Mouse (Mus musculus) heart, embryonic 15.5 days (tissue): ENCODE measurements around the gene Ddi2. TPM values are rescaled to one million over a fixed set of nuclear protein-coding genes. Genes with fewer than 3 reads are reported as not detected.

Source experiments
- ATAC-seq: fragments of 200-750 bp; cut with Nextera tagmentation; replicated peaks from 2 replicates; pipeline ENCODE4 v1.8.0; 2017; ENCODE audit warnings: low read depth, moderate TSS enrichment; ENCODE audit not compliant: insufficient number of reproducible peaks, insufficient read depth, low FRiP score
- H3K27ac ChIP-seq: fragments of 300-500 bp; sonication (generic); 2 replicates; pipeline ENCODE4 v1.5.1; 2015; ENCODE audit warnings: mild to moderate bottlenecking, inconsistent platforms
- H3K27me3 ChIP-seq: fragments of 300-500 bp; sonication (generic); 2 replicates; pipeline ENCODE4 v1.6.1; 2015; ENCODE audit warnings: inconsistent platforms
- H3K36me3 ChIP-seq: fragments of 300-500 bp; sonication (generic); 2 replicates; pipeline ENCODE4 v1.6.1; 2015; ENCODE audit warnings: mild to moderate bottlenecking, inconsistent platforms
- H3K4me1 ChIP-seq: fragments of 300-500 bp; sonication (generic); replicated peaks from 2 replicates; pipeline ENCODE4 v1.6.1; 2015; ENCODE audit warnings: inconsistent platforms
- H3K4me2 ChIP-seq: fragments of 300-500 bp; sonication (generic); 2 replicates; pipeline ENCODE4 v1.6.1; 2015; ENCODE audit warnings: inconsistent platforms, mild to moderate bottlenecking, moderate library complexity
- H3K4me3 ChIP-seq: fragments of 300-500 bp; sonication (generic); 2 replicates; pipeline ENCODE4 v1.5.1; 2015; ENCODE audit warnings: mild to moderate bottlenecking, inconsistent platforms
- H3K9ac ChIP-seq: fragments of 300-500 bp; sonication (generic); 2 replicates; pipeline ENCODE4 v1.6.1; 2015; ENCODE audit warnings: mild to moderate bottlenecking, inconsistent platforms
- H3K9me3 ChIP-seq: fragments of 300-500 bp; sonication (generic); replicated peaks from 2 replicates; pipeline ENCODE4 v1.6.1; 2016; ENCODE audit warnings: inconsistent platforms
- WGBS: fragments of 180-500 bp; shearing (Covaris S2); methylation state at CpG from one replicate; pipeline ENCODE4 v1.1.7; 2015; ENCODE audit warnings: mixed read lengths; 5-methylcytosine and 5-hydroxymethylcytosine counted together
- polyA plus RNA-seq: library from polyadenylated mRNA; unstranded; fragments of >200 nt; fragmentation: Nextera tagmentation; extraction: Ambion mirVana; gene quantifications from 2 replicates; pipeline ENCODE4 v1.2.1, GENCODE M21; 2015

Ddi2 gene
- polyA plus RNA-seq, 1 experiment from 2014 or later: 13.6 TPM

GRCm38 (mm10) chr4:141738015-141738414 lies 14.8 kb upstream of the Ddi2 start:
- WGBS: 65% methylated on average over 8 of the region's 8 CpGs
- no peak overlapping the region for H3K4me2 ChIP-seq
- H3K27me3 ChIP-seq: no peaks in the 10 kb centered on the region
- no peak overlapping the region for H3K9ac ChIP-seq
- no peak for ATAC-seq
- no peaks in the 10 kb centered on the region for H3K36me3 ChIP-seq
- H3K4me1 ChIP-seq: peaks cover 19% of the 10 kb centered on the region
- H3K9me3 ChIP-seq: no peaks in the 10 kb centered on the region
- no peak overlapping the region for H3K4me3 ChIP-seq
- H3K27ac ChIP-seq: no peak overlapping the region

- Histone ChIP-seq H3K4me2 (no peak overlapping the region), H3K4me1 (peaks cover 12% of the 10 kb centered on the region), H3K36me3 (no peaks in the 10 kb centered on the region), H3K4me3 (no peak overlapping the region), H3K9me3 (no peaks in the 10 kb centered on the region), H3K9ac (no peak overlapping the region), H3K27me3 (no peaks in the 10 kb centered on the region), H3K27ac (no peak overlapping the region)
- WGBS: 65% methylated on average over 4 of the region's 4 CpGs
- ATAC-seq: no peak
These were observed 13.6 kb upstream of the Ddi2 start for GRCm38 (mm10) chr4:141736856-141737255.

- 28% methylated on average over 9 of the region's 9 CpGs for whole genome bisulfite sequencing
These were observed 12.0 kb upstream of the Ddi2 start for GRCm38 (mm10) chr4:141735206-141735560.

GRCm38 (mm10) chr4:141734446-141735205 lies 11.4 kb upstream of the Ddi2 start:
- no peaks in the 10 kb centered on the region for H3K36me3 ChIP-seq
- peak overlapping the region; percentile 48 for H3K4me3 ChIP-seq
- H3K27ac ChIP-seq: peak overlapping the region; percentile 68
- peak overlapping the region; percentile 29; the same call in 1 of the 2 replicates for H3K9ac ChIP-seq
- peaks cover 7% of the 10 kb centered on the region for H3K4me1 ChIP-seq
- no peaks in the 10 kb centered on the region for H3K27me3 ChIP-seq
- ATAC-seq: peak; percentile 94
- 7% methylated on average over 24 of the region's 24 CpGs for WGBS
- H3K9me3 ChIP-seq: no peaks in the 10 kb centered on the region
- peak overlapping the region; percentile 67 for H3K4me2 ChIP-seq

More at GRCm38 (mm10) chr4:141735206-141735560, 12.0 kb upstream of the Ddi2 start:
- Histone ChIP-seq H3K27me3 (no peaks in the 10 kb centered on the region), H3K9ac (no peak overlapping the region), H3K36me3 (no peaks in the 10 kb centered on the region), H3K27ac (no peak overlapping the region; the same call in 1 of the 2 replicates), H3K4me2 (peak overlapping the region; percentile 67), H3K9me3 (no peaks in the 10 kb centered on the region), H3K4me3 (peak overlapping the region; percentile 48), H3K4me1 (peaks cover 7% of the 10 kb centered on the region)
- ATAC-seq: no peak

- no peak overlapping the region for H3K9ac ChIP-seq
- no peak overlapping the region for H3K4me3 ChIP-seq
- H3K4me1 ChIP-seq: peaks cover 7% of the 10 kb centered on the region
- H3K36me3 ChIP-seq: no peaks in the 10 kb centered on the region
- no peaks in the 10 kb centered on the region for H3K27me3 ChIP-seq
- no peaks in the 10 kb centered on the region for H3K9me3 ChIP-seq
- no peak for ATAC-seq
- H3K4me2 ChIP-seq: no peak overlapping the region
- no peak overlapping the region for H3K27ac ChIP-seq
- WGBS: 69% methylated on average over 5 of the region's 5 CpGs
These were observed 8.5 kb upstream of the Ddi2 start for GRCm38 (mm10) chr4:141731766-141732165.

GRCm38 (mm10) chr4:141730401-141730800 lies 7.2 kb upstream of the Ddi2 start:
- H3K9me3 ChIP-seq: no peaks in the 10 kb centered on the region
- H3K27me3 ChIP-seq: no peaks in the 10 kb centered on the region
- no peak overlapping the region for H3K27ac ChIP-seq
- no peak overlapping the region for H3K9ac ChIP-seq
- ATAC-seq: no peak
- no peaks in the 10 kb centered on the region for H3K36me3 ChIP-seq
- H3K4me1 ChIP-seq: peaks cover 7% of the 10 kb centered on the region
- H3K4me3 ChIP-seq: no peak overlapping the region
- WGBS: 74% methylated on average over 13 of the region's 13 CpGs
- no peak overlapping the region for H3K4me2 ChIP-seq

- Histone ChIP-seq H3K9ac (no peak overlapping the region), H3K27ac (no peak overlapping the region), H3K4me1 (no peaks in the 10 kb centered on the region), H3K4me3 (no peak overlapping the region), H3K36me3 (no peaks in the 10 kb centered on the region), H3K27me3 (no peaks in the 10 kb centered on the region), H3K4me2 (no peak overlapping the region), H3K9me3 (no peaks in the 10 kb centered on the region)
- no peak for ATAC-seq
- 77% methylated on average over 3 of the region's 3 CpGs for WGBS
These were observed 6.0 kb upstream of the Ddi2 start for GRCm38 (mm10) chr4:141729266-141729665.

- H3K36me3 ChIP-seq: no peaks in the 10 kb centered on the region
- no peak overlapping the region for H3K4me3 ChIP-seq
- no peak overlapping the region for H3K9ac ChIP-seq
- H3K4me1 ChIP-seq: peaks cover 20% of the 10 kb centered on the region
- ATAC-seq: no peak
- H3K27ac ChIP-seq: no peak overlapping the region
- H3K27me3 ChIP-seq: no peaks in the 10 kb centered on the region
- 43% methylated on average over 3 of the region's 3 CpGs for WGBS
- H3K4me2 ChIP-seq: no peak overlapping the region
- H3K9me3 ChIP-seq: no peaks in the 10 kb centered on the region
These were observed 2.5 kb upstream of the Ddi2 start for GRCm38 (mm10) chr4:141725738-141726137.

GRCm38 (mm10) chr4:141725277-141725676 lies 2.1 kb upstream of the Ddi2 start:
- Histone ChIP-seq H3K27me3 (no peaks in the 10 kb centered on the region), H3K27ac (no peak overlapping the region), H3K36me3 (peaks cover 4% of the 10 kb centered on the region; the same call in 1 of the 2 replicates), H3K4me3 (no peak overlapping the region), H3K4me2 (no peak overlapping the region), H3K9me3 (no peaks in the 10 kb centered on the region), H3K4me1 (peaks cover 24% of the 10 kb centered on the region), H3K9ac (no peak overlapping the region)
- 73% methylated on average over 5 of the region's 5 CpGs for WGBS
- no peak for ATAC-seq

GRCm38 (mm10) chr4:141724594-141724993 lies 1.4 kb upstream of the Ddi2 start:
- no peak for ATAC-seq
- H3K27ac ChIP-seq: no peak overlapping the region
- H3K9me3 ChIP-seq: no peaks in the 10 kb centered on the region
- H3K27me3 ChIP-seq: no peaks in the 10 kb centered on the region
- H3K4me1 ChIP-seq: peaks cover 29% of the 10 kb centered on the region
- no peak overlapping the region for H3K9ac ChIP-seq
- H3K4me2 ChIP-seq: 0 out of 2 replicates have a peak overlapping the region, but pooled peaks have one; percentile 14
- no peak overlapping the region for H3K4me3 ChIP-seq
- WGBS: 61% methylated on average over 11 of the region's 11 CpGs
- peaks cover 9% of the 10 kb centered on the region; the same call in 1 of the 2 replicates for H3K36me3 ChIP-seq

- WGBS: 8% methylated on average over 13 of the region's 13 CpGs
- Histone ChIP-seq H3K27ac (peak overlapping the region; percentile 98), H3K36me3 (peaks cover 9% of the 10 kb centered on the region; the same call in 1 of the 2 replicates), H3K9me3 (no peaks in the 10 kb centered on the region), H3K4me3 (peak overlapping the region; percentile 94), H3K9ac (peak overlapping the region; percentile 97), H3K4me1 (peaks cover 35% of the 10 kb centered on the region), H3K27me3 (no peaks in the 10 kb centered on the region), H3K4me2 (peak overlapping the region; percentile 65)
- peak; percentile 40; the same call in 1 of the 2 replicates for ATAC-seq
These were observed 452 bp upstream of the Ddi2 start for GRCm38 (mm10) chr4:141723673-141724068.

GRCm38 (mm10) chr4:141721961-141722360 lies 1.3 kb downstream of the Ddi2 start:
- Histone ChIP-seq H3K27ac (peak overlapping the region; percentile 98), H3K9ac (peak overlapping the region; percentile 97), H3K9me3 (no peaks in the 10 kb centered on the region), H3K4me3 (peak overlapping the region; percentile 94), H3K27me3 (no peaks in the 10 kb centered on the region), H3K4me1 (peaks cover 35% of the 10 kb centered on the region), H3K36me3 (peaks cover 9% of the 10 kb centered on the region; the same call in 1 of the 2 replicates), H3K4me2 (peak overlapping the region; percentile 65)
- ATAC-seq: no peak
- WGBS: 39% methylated on average over 6 of the region's 6 CpGs
